Mouse (Mus musculus): ENCODE data around the gene Gm4353.
"Not testable (repeated sequence)": the region's sequence is repeated elsewhere in the genome, so short reads cannot be mapped to it uniquely, and the experiment has no call there.

DNA sequence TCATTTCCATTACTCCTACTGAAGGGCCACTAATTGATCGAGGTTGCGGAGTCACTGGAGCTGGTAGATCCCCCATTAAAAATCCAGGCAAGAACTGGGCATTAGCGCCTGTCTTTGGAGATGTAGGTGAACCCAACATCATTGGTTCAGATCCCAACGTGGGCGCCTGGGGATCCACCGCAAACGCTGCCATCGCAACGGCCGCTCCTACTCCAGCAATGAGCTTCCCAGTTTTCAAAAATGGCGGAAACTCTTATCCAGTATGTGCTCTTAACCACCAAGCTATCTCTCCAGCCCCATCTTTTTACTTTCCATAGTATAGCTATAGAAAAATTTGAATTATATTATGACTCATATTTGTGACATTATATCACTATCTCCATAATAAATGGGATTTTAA is at the start of gene Gm4353:
- TF ChIP-seq GATA1 (IDR thresholded peaks at IDR 0.05; ENCODE audit: borderline replicate concordance, low read length); FLI1 (IDR thresholded peaks at IDR 0.05; ENCODE audit: low read length): not testable (repeated sequence)

All from megakaryocyte, embryonic 14.5 days (primary cell).